Mouse (Mus musculus) heart, postnatal 36 days (tissue): ENCODE measurements around the gene Gpr82. TPM values are rescaled to one million over a fixed set of nuclear protein-coding genes. Genes with fewer than 3 reads are reported as not detected.
A peak's percentile ranks its signal among the peaks of the same experiment; 100 is the strongest.

ENCODE experiments used
- DNase-seq, 2 experiments: peaks; one replicate each; pipeline ENCODE4 v3.0.0; 2021 to 2022
- intact Hi-C: fragments of 180-260 bp; cut with DNase I; formaldehyde crosslinking; loops from one replicate; pipeline ENCODE4 v1.15.1; 2025
- total RNA-seq, 2 experiments: library from RNA; stranded (reverse); gene quantifications; 2 replicates each; pipeline ENCODE4 v1.2.3; 2021

Gpr82 gene
- total RNA-seq: not detected

DNA sequence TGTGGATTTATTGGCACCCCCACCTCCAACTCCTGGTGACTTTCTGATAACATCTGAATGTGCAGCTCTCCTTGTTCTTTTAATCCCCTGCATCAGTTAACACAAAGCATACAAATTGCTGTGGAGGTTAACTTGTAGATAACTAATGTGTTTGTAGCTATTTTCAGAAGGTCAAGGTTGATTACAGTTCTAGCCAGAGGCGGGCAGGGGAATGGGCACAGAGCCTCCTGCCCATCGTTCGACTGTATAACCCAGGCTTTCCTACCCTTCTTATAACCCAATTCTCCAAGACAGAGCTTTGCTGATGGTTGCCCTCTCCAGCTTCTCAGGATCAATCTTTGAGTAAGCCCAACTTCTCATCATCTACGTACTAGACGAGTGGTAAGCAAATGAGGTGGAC, at the start of gene Gpr82:
Gpr82 (plus strand) TSS at position 301 of the 400 bp plus-strand sequence.
- intact Hi-C loops: no loop called here
- DNase-seq: no peak

DNA sequence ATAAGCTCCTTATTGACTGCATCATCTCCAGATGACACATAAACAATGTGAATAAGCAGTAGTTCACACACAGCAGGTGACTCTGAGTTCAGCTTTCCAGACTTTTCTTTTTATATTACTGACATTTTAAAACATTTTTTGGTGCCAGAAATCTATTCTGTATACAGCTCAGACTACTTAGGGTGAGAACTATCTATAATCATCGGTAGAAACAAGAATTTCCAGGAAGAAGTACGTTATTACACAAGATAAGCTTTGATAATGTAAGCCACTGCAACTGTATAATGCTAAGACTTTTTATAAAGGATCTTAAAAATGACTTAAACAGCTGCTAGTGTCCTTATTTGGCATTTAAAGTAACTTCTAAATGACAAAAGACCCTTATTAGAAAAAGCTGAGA, 49.0 kb upstream of the Gpr82 start:
- DNase-seq: no peak
- intact Hi-C loops: no loop called here

DNA sequence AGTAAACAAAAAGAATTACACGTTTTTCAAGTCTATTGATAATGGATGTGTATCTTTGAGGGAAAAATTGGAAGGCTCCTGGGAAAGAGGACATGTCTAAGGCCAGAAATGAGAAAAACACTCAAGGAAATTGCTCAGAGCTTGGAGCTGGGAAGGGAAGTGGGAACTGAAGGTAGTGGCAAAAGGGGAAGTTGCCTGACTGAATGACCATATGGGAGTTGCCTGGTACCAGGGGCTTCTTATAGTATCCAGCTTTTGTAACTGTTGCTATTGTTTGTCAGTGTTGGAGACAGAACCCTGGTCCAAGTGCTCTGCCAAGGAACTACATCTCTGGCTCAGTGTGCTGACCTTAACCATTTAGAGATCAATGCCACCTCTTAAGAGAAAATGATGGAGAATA, 44.4 kb upstream of the Gpr82 start:
- intact Hi-C loops: loop anchor here (5.0 kb wide), 1 partner anchor 154 kb away; no protein-coding TSS in a partner anchor
- DNase-seq: no peak

DNA sequence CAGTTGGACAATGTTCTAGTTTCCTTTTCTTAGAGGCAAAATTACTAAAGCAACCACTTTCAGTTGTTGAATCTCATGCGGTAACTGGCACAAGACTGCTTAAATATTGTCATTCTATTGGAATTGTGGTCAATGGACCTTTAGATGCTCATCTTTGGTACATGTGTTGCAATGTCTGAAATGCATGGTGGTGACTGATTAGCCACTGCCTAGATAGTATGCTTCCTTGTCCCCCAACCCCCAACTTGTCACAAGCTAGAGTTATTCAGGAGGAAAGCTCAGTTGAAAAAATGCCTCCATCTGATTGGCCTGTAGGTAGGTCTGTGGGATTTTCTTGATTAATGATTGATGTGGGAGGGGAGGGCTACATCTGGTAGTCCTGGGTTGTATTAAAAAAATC, 43.9 kb upstream of the Gpr82 start:
- intact Hi-C loops: loop anchor here (5.0 kb wide), 1 partner anchor 155 kb away; no protein-coding TSS in a partner anchor
- DNase-seq: no peak

DNA sequence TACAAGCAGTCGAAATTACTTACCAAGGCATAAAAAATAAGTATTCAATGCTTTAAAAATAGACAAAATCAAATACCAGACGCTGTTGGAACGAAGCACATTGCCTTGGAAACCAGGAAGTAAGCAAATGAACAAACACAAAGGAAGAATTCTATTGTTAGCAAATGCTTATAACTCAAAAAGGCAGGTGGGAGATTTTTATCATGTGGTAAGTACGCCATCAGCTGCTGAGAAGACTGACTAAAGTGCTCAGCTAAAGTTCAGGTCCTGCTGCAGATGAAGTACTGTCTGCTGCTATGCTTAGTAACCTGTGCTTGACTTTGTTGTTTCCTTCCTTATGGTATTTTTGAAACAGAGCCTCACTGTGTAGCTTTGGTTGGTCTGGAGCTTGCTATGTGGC, 42.7 kb upstream of the Gpr82 start:
- no peak for DNase-seq
- intact Hi-C loops: loop anchor here (5.0 kb wide), 1 partner anchor 156 kb away; no protein-coding TSS in a partner anchor

DNA sequence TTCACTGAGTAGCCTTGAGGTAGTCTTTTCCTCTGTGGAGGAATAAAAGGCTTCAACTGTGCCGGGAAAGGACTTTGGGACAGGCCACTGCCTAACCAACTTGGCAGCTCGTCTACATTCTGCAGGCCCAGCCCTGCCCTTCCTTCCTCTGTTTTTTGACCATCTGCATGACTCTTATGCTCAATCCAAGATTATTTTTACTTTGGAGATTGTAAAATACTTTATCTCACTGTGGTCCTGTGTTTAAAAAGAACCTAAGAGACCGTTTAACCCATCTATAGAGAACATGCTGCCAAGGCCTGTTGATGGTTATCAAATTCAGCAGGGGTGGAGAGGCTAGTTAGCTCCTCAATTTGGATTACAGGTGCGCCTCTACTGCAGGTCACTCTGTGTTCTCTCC, 39.7 kb upstream of the Gpr82 start:
- DNase-seq: peak in 1 of 2 experiments; percentile 12
- intact Hi-C loops: loop anchor here (2.0 to 5.0 kb wide), 3 partner anchors 36 to 269 kb away; no protein-coding TSS in a partner anchor

- intact Hi-C loops: loop anchor here (5.0 kb wide), 2 partner anchors 35 to 270 kb away; no protein-coding TSS in a partner anchor
- DNase-seq: no peak
These were observed 38.5 kb upstream of the Gpr82 start for GRCm38 (mm10) chrX:13622654-13623053.

- DNase-seq: no peak
- intact Hi-C loops: no loop called here
These were observed 29.4 kb upstream of the Gpr82 start, which contains the start of gene Gpr34 for GRCm38 (mm10) chrX:13631599-13632283. Gene Gpr34 (plus strand): TSS chrX:13632089.

- intact Hi-C loops: no loop called here
- no peak for DNase-seq
These were observed 24.8 kb upstream of the Gpr82 start for GRCm38 (mm10) chrX:13636398-13636797.

GRCm38 (mm10) chrX:13638894-13639293, 22.3 kb upstream of the Gpr82 start:
- DNase-seq: no peak
- intact Hi-C loops: no loop called here

DNA sequence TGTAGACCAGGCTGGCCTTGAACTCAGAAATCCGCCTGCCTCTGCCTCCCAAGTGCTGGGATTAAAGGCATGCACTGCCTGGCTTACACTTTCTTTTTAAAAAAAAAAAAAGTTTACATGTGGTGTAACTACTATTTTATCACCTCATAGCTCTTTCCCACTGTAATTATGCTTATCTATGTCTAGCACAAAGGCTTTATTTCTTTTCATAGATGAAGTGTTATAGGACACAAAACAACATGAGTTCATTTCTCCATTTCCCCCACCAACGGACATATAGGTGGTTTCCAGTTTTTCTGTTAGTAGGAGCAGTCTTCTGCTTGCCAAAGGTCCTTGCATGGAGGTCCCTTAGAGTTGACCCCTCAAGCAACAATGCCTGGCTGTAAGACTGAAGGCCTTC, 9.3 kb upstream of the Gpr82 start:
- no peak for DNase-seq
- intact Hi-C loops: loop anchor here (10.0 kb wide), 1 partner anchor 977 kb away; the partner anchor contains the start of gene 1810030O07Rik

DNA sequence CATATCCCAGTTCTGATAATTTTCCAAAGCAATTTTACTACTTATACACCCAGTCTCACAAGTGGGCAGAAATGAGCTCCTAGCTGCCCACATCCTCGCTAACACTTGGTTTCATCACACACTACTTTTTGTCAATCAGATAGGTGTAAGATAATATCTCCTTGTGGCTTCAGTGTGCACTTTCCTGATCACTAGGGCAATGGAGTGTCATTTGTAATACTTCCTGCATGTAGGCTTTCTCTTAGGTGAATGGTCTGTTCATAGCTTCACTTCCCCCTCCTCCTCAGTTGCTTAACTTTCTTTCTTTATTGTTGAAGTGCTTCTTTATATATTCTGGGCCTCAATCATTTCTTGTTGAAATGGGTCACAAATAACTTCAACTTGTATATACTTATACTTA, 8.9 kb upstream of the Gpr82 start:
- DNase-seq: no peak
- intact Hi-C loops: loop anchor here (10.0 kb wide), 1 partner anchor 977 kb away; the partner anchor contains the start of gene 1810030O07Rik

DNA sequence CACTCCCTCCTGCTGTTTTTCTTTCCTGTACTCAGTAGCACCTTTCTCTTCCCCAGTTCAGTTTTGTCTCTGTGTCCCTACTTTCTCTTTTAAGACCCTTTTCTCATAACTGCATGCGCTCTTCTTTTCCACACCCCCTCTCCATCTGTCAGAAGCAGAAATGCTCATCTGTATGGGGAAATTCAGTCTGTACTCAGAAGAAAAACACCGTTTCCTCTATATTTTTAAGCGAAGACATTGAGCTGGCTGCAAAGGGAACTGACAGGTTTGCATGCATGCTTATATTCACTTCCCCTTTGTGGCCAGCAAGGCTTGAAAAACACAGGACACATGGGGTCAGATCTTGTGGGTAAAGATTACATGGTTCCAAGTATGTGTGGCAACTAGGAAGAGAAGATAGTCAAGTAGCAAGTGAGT, 6.2 kb upstream of the Gpr82 start:
- intact Hi-C loops: loop anchor here (5.0 to 10.0 kb wide), 6 partner anchors 33 to 980 kb away; partner anchors contain the start of genes 1810030O07Rik and Ddx3x
- no peak for DNase-seq

- DNase-seq: peak in 1 of 2 experiments; percentile 10
- intact Hi-C loops: loop anchor here (1.0 to 10.0 kb wide), 8 partner anchors 34 to 981 kb away; partner anchors contain the start of genes 1810030O07Rik and Ddx3x
These were observed 5.3 kb upstream of the Gpr82 start for GRCm38 (mm10) chrX:13655906-13656305.

DNA sequence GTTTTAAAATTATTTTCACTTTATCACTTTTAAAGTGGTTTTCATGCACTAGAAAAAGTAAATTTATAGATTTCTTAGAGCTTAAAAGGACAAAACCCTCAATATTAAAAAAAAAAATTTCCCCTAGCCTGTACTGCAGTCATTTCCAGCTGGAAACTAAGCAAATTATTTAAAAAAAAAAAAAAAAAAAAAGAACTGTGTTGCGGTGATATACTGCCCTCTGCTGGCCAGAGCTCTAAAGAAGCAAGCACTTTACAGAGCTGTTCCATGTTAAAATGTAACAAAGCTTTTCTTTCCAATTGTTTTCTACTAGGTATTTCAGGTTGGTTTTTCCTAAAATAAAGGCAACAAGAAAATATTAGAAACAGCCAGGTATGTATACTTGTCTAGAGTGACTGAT, 4.4 kb upstream of the Gpr82 start:
- intact Hi-C loops: loop anchor here (1.0 to 10.0 kb wide), 8 partner anchors 34 to 982 kb away; partner anchors contain the start of genes 1810030O07Rik and Ddx3x
- peak; percentile 35 to 57 for DNase-seq

GRCm38 (mm10) chrX:13658616-13659140, 2.5 kb upstream of the Gpr82 start:
- no peak for DNase-seq

GRCm38 (mm10) chrX:13659201-13659890, 1.8 kb upstream of the Gpr82 start:
- no peak for DNase-seq
- intact Hi-C loops: loop anchor here (5.0 to 10.0 kb wide), 6 partner anchors 37 to 985 kb away; partner anchors contain the start of genes 1810030O07Rik and Ddx3x

More at GRCm38 (mm10) chrX:13658616-13659140, 2.5 kb upstream of the Gpr82 start:
- intact Hi-C loops: loop anchor here (5.0 to 10.0 kb wide), 6 partner anchors 36 to 984 kb away; partner anchors contain the start of genes 1810030O07Rik and Ddx3x

GRCm38 (mm10) chrX:13668867-13669266, 7.7 kb downstream of the Gpr82 start:
- intact Hi-C loops: no loop called here

DNA sequence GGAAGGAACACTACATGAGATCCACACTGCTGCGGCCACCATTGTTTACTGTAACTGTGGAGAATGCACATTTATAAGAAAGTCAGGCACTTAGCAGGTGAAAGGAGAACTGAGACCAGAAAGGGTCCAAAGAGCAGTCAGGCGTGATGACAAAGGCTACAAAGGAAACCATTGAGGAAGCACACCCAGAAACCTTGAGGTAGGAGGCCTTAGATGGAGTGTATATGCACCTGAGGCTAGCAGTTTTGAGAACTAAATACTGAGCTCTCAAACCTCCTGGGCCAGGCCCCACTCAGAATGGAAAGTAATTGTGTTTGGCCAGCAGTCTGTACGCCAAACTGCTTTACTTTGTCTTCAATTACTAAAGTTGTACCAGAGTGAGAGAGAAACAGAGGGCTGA, 9.2 kb downstream of the Gpr82 start:
- intact Hi-C loops: no loop called here
- DNase-seq: no peak

More at GRCm38 (mm10) chrX:13668867-13669266, 7.7 kb downstream of the Gpr82 start:
- no peak for DNase-seq

DNA sequence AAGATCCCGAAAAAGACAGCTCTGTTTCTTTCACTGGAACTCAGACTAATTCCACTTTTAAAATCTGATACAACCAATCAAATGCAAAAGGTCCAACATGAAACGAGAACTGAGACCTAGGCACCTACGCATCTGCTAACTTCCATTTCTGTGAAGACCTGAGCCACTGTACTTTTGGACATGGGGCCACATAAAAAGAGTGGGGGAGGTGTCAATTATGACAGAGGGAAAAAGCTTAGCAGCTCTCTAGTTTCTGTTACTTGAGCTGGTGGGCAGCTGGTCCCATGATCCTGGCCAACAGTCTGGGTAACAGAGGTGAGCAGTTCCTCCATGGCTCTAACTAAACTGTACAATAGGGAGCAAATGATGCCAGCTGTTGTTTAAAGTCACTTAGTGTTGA, 11.8 kb downstream of the Gpr82 start:
- intact Hi-C loops: no loop called here
- no peak for DNase-seq

- intact Hi-C loops: loop anchor here (10.0 kb wide), 1 partner anchor 537 kb away; no protein-coding TSS in a partner anchor
These were observed 20.6 kb downstream of the Gpr82 start for GRCm38 (mm10) chrX:13681748-13682147.

More at GRCm38 (mm10) chrX:13681748-13682147, 20.6 kb downstream of the Gpr82 start:
- DNase-seq: no peak
